Mouse (Mus musculus) embryonic fibroblast, embryonic 13.5 days (primary cell): ENCODE measurements around the gene Dhx58.

Source experiments
- CTCF ChIP-seq: IDR thresholded peaks from 2 replicates; pipeline ENCODE4 v1.5.1; 2011; ENCODE audit warnings: mild to moderate bottlenecking, control low read depth, low read length, moderate library complexity, borderline replicate concordance; ENCODE audit not compliant: insufficient read depth
- POLR2A ChIP-seq: IDR thresholded peaks from 2 replicates; pipeline ENCODE4 v1.6.1; 2011; ENCODE audit warnings: low read depth, mild to moderate bottlenecking, control low read depth, low read length, moderate library complexity

DNA sequence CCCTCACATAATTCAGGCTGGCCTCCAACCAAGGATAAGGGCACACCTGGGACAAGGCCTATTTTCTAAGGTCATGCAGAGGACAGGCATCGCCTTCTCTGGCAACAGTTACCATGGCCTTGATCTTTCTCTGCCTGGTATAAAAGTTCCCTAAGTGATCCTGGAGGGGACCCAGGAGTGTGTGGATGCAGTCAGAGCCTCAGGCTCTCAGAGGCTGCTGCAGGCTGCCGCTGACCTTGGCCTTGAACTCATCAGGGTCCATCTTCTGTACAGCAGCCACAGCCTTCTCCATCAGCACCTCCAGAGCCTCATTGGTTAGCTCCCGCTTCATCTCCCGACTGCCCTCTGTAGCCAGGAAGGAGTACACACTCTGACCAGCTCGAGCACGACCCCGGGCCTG is 6.2 kb downstream of the Dhx58 start:
- TF ChIP-seq POLR2A (no peak), CTCF (no peak)
